Mouse (Mus musculus) MEL (cell line): Measurements from ENCODE around the gene Ciita. TPM values are rescaled to one million over a fixed set of nuclear protein-coding genes. Genes with fewer than 3 reads are reported as not detected.

ENCODE experiments used
- DNase-seq: peaks from one replicate; pipeline ENCODE4 v3.0.0; 2011; ENCODE audit warnings: low read depth, low spot score
- H3K27ac ChIP-seq: 2 replicates; pipeline ENCODE4 v1.5.1; 2012; ENCODE audit warnings: low read depth, mild to moderate bottlenecking, control low read depth, low read length, moderate library complexity; ENCODE audit not compliant: control insufficient read depth
- H3K27me3 ChIP-seq, 2 experiments: fragments of 150-350 bp in 1 of 2; sonication (generic) in 1 of 2; 2 replicates each; pipeline ENCODE4 v1.6.1; 2012; ENCODE audit warnings: low read length in 2 of 2, mild to moderate bottlenecking in 2 of 2, improper control_type of control experiment in 1 of 2, moderate library complexity in 1 of 2; ENCODE audit not compliant: insufficient read depth in 2 of 2, control insufficient read depth in 1 of 2
- H3K36me3 ChIP-seq, 2 experiments: 2 replicates each; pipeline ENCODE4 v1.6.1; 2012 to 2014; ENCODE audit warnings: low read length in 2 of 2, improper control_type of control experiment in 1 of 2, inconsistent platforms in 1 of 2, mild to moderate bottlenecking in 1 of 2; ENCODE audit not compliant: insufficient read depth in 2 of 2, control insufficient read depth in 1 of 2
- H3K4me1 ChIP-seq, 2 experiments: fragments of 150-350 bp in 1 of 2; sonication (generic) in 1 of 2; 2 replicates each; pipeline ENCODE4 v1.6.1; 2012; ENCODE audit warnings: low read length in 2 of 2, improper control_type of control experiment in 1 of 2, mild to moderate bottlenecking in 1 of 2; ENCODE audit not compliant: insufficient read depth in 2 of 2, control insufficient read depth in 1 of 2
- H3K4me3 ChIP-seq, 2 experiments: fragments of 150-350 bp in 1 of 2; sonication (generic) in 1 of 2; 2 replicates each; pipeline ENCODE4 v1.5.1; 2012; ENCODE audit warnings: low read depth in 2 of 2, low read length in 2 of 2, mild to moderate bottlenecking in 2 of 2, moderate library complexity in 2 of 2, control low read depth in 1 of 2, improper control_type of control experiment in 1 of 2; ENCODE audit not compliant: control insufficient read depth in 1 of 2, insufficient read depth in 1 of 2
- H3K79me2 ChIP-seq: 2 replicates; pipeline ENCODE4 v1.6.1; 2012; ENCODE audit warnings: mild to moderate bottlenecking, low read length, moderate library complexity; ENCODE audit not compliant: control insufficient read depth, poor library complexity, insufficient read depth
- H3K9ac ChIP-seq: 2 replicates; pipeline ENCODE4 v1.6.1; 2012; ENCODE audit warnings: low read depth, mild to moderate bottlenecking, control low read depth, low read length, moderate library complexity; ENCODE audit not compliant: control insufficient read depth, poor library complexity, severe bottlenecking
- H3K9me3 ChIP-seq: fragments of 150-350 bp; sonication (generic); replicated peaks from 2 replicates; pipeline ENCODE4 v1.6.1; 2012; ENCODE audit warnings: mild to moderate bottlenecking, low read length, improper control_type of control experiment, moderate library complexity; ENCODE audit not compliant: insufficient read depth
- CHD1 ChIP-seq: IDR thresholded peaks from 2 replicates; pipeline ENCODE4 v1.6.1; 2012; ENCODE audit warnings: low read depth, mild to moderate bottlenecking, inconsistent platforms, low read length, improper control_type of control experiment
- CHD2 ChIP-seq: IDR thresholded peaks from 2 replicates; pipeline ENCODE4 v1.6.1; 2011; ENCODE audit warnings: low read length, improper control_type of control experiment
- CTCF ChIP-seq, 3 experiments: IDR thresholded peaks in 2 of 3; conservative IDR thresholded peaks in 1 of 3; 2 replicates each; pipeline ENCODE4 v1.5.1; 2011 to 2012; ENCODE audit warnings: low read length in 3 of 3, low read depth in 2 of 3, mild to moderate bottlenecking in 2 of 3, improper control_type of control experiment in 1 of 3, inconsistent platforms in 1 of 3, mixed read lengths in 1 of 3, moderate library complexity in 1 of 3; ENCODE audit not compliant: control insufficient read depth in 1 of 3, insufficient read depth in 1 of 3, poor library complexity in 1 of 3, severe bottlenecking in 1 of 3
- E2F4 ChIP-seq: IDR thresholded peaks from 2 replicates; pipeline ENCODE4 v1.6.1; 2011; ENCODE audit warnings: low read depth, low read length, improper control_type of control experiment, borderline replicate concordance
- GABPA ChIP-seq: IDR thresholded peaks from 2 replicates; pipeline ENCODE4 v1.6.1; 2012; ENCODE audit warnings: low read depth, mild to moderate bottlenecking, inconsistent platforms, low read length, improper control_type of control experiment, moderate library complexity
- HCFC1 ChIP-seq: IDR thresholded peaks from 2 replicates; pipeline ENCODE4 v1.6.1; 2012; ENCODE audit warnings: low read depth, mild to moderate bottlenecking, inconsistent platforms, low read length, improper control_type of control experiment, moderate library complexity
- JUND ChIP-seq: IDR thresholded peaks from 2 replicates; pipeline ENCODE4 v1.6.1; 2011; ENCODE audit warnings: low read depth, mild to moderate bottlenecking, improper control_type of control experiment, low read length
- MEF2A ChIP-seq: IDR thresholded peaks from 2 replicates; pipeline ENCODE4 v1.6.1; 2014; ENCODE audit warnings: low read depth, mild to moderate bottlenecking, inconsistent platforms, low read length, improper control_type of control experiment; ENCODE audit not compliant: poor library complexity, insufficient replicate concordance, severe bottlenecking; ENCODE audit errors: extremely low read depth
- MXI1 ChIP-seq: IDR thresholded peaks from 2 replicates; pipeline ENCODE4 v1.6.1; 2011; ENCODE audit warnings: mild to moderate bottlenecking, low read depth, low read length, improper control_type of control experiment
- MYB ChIP-seq: IDR thresholded peaks from 2 replicates; pipeline ENCODE4 v1.6.1; 2011; ENCODE audit warnings: mild to moderate bottlenecking, low read depth, low read length, improper control_type of control experiment
- MYC ChIP-seq: IDR thresholded peaks from 2 replicates; pipeline ENCODE4 v1.6.1; 2011; ENCODE audit warnings: low read depth, mild to moderate bottlenecking, low read length, improper control_type of control experiment, moderate library complexity
- NELFE ChIP-seq: IDR thresholded peaks from 2 replicates; pipeline ENCODE4 v1.6.1; 2011; ENCODE audit warnings: low read depth, low read length, improper control_type of control experiment
- NRF1 ChIP-seq: IDR thresholded peaks from 2 replicates; pipeline ENCODE4 v1.6.1; 2014; ENCODE audit warnings: low read depth, mild to moderate bottlenecking, inconsistent platforms, low read length, improper control_type of control experiment, moderate library complexity; ENCODE audit not compliant: poor library complexity, insufficient read depth, severe bottlenecking
- POLR2A ChIP-seq, 2 experiments: IDR thresholded peaks; 2 replicates each; pipeline ENCODE4 v1.6.1; 2011 to 2012; ENCODE audit warnings: low read length in 2 of 2, mild to moderate bottlenecking in 2 of 2, control low read depth in 1 of 2, improper control_type of control experiment in 1 of 2, low read depth in 1 of 2, moderate library complexity in 1 of 2; ENCODE audit not compliant: control insufficient read depth in 1 of 2, insufficient read depth in 1 of 2, poor library complexity in 1 of 2
- POLR2AphosphoS2 ChIP-seq: IDR thresholded peaks from 2 replicates; pipeline ENCODE4 v1.6.1; 2011; ENCODE audit warnings: low read length, improper control_type of control experiment
- POLR2AphosphoS5 ChIP-seq: IDR thresholded peaks from 2 replicates; pipeline ENCODE4 v1.6.1; 2012; ENCODE audit warnings: low read depth, borderline replicate concordance, mild to moderate bottlenecking, inconsistent platforms, low read length, moderate library complexity, mixed read lengths
- RCOR1 ChIP-seq: IDR thresholded peaks from 2 replicates; pipeline ENCODE4 v1.6.1; 2012; ENCODE audit warnings: low read depth, mild to moderate bottlenecking, inconsistent platforms, low read length, improper control_type of control experiment
- TBP ChIP-seq: IDR thresholded peaks from 2 replicates; pipeline ENCODE4 v1.8.0; 2011; ENCODE audit warnings: low read depth, low read length, improper control_type of control experiment
- TCF12 ChIP-seq: IDR thresholded peaks from 2 replicates; pipeline ENCODE4 v1.6.1; 2014; ENCODE audit warnings: low read depth, mild to moderate bottlenecking, inconsistent platforms, low read length, improper control_type of control experiment, moderate library complexity
- ZC3H11A ChIP-seq: IDR thresholded peaks from 2 replicates; pipeline ENCODE4 v1.6.1; 2012; ENCODE audit warnings: low read depth, mild to moderate bottlenecking, inconsistent platforms, low read length, improper control_type of control experiment
- ZNF384 ChIP-seq: IDR thresholded peaks from 2 replicates; pipeline ENCODE4 v1.6.1; 2012; ENCODE audit warnings: low read depth, mild to moderate bottlenecking, inconsistent platforms, low read length, improper control_type of control experiment
- polyA plus RNA-seq, 2 experiments: library from polyadenylated mRNA; stranded (reverse) in 1 of 2; unstranded in 1 of 2; fragments of >175 nt in 1 of 2; fragments of >200 nt in 1 of 2; gene quantifications; 2 replicates each; pipeline versions ENCODE4 v1.2.1 to v1.2.4; 2012; ENCODE audit warnings: low replicate concordance in 2 of 2, low read depth in 1 of 2; ENCODE audit not compliant: insufficient read length in 2 of 2, insufficient read depth in 1 of 2, missing spikeins in 1 of 2
- total RNA-seq: library from RNA; depleted of rRNA; stranded (reverse); fragments of 300-350 nt; gene quantifications from 2 replicates; pipeline ENCODE4 v1.2.3, GENCODE M21; 2012

The Ciita gene
- total and polyA plus RNA-seq, 3 experiments = 0.04 TPM; not detected in 2

DNA sequence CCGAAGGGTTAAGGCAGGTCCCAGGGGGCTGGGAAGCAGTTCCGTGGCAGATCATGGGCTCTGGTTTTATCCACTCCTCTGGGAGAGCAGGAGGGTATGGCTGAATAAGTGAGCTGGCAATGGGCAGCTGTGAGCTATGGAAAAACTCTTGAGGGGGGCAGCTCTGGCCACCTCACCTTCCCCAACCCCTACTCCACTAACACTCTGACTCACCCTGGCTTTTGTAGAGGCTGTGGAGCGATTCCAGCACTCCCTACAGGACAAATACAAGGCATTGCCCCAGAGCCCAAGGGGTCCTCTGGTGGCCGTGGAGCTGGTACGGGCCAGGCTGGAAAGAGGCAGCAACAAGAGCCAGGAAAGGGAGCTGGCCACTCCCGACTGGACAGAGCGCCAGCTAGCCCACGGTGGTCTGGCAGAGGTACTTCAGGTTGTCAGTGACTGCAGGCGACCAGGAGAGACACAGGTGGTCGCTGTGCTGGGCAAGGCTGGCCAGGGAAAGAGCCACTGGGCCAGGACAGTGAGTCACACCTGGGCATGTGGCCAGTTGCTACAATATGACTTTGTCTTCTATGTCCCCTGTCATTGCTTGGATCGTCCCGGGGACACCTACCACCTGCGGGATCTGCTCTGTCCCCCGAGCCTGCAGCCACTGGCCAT, 30.7 kb downstream of the Ciita start:
- TF ChIP-seq MEF2A (no peak), NRF1 (no peak), GABPA (no peak), JUND (no peak), POLR2AphosphoS5 (no peak), MXI1 (no peak), HCFC1 (no peak), TCF12 (no peak), CHD2 (no peak)
- DNase-seq = no peak
- Histone ChIP-seq H3K9me3 (no peaks in the 10 kb centered on the region), H3K36me3 (no peaks in the 10 kb centered on the region), H3K4me3 (no peak overlapping the region), H3K9ac (no peak overlapping the region), H3K27ac (no peak overlapping the region), H3K79me2 (no peaks in the 10 kb centered on the region), H3K27me3 (peaks cover 1 to 3% of the 10 kb centered on the region in 2 experiments; a peak in 1 of 4 replicates), H3K4me1 (no peaks in the 10 kb centered on the region)

DNA sequence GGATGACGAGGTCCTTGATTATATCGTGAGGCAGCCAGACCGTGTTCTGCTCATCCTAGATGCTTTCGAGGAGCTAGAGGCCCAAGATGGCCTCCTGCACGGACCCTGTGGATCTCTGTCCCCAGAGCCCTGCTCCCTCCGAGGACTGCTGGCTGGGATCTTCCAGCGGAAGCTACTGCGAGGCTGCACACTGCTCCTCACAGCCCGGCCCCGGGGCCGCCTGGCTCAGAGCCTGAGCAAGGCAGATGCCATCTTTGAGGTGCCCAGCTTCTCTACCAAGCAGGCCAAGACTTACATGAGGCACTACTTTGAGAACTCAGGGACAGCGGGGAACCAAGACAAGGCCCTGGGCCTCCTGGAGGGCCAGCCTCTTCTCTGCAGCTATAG, 31.3 kb downstream of the Ciita start:
- no peaks in the 10 kb centered on the region for H3K79me2 ChIP-seq
- no peak overlapping the region for H3K27ac ChIP-seq
- DNase-seq = no peak
- H3K4me3 ChIP-seq = no peak overlapping the region
- no peaks in the 10 kb centered on the region for H3K4me1 ChIP-seq
- H3K36me3 ChIP-seq = no peaks in the 10 kb centered on the region
- no peak for TF ChIP-seq E2F4
- TF ChIP-seq MYB = no peak
- no peak for TF ChIP-seq ZC3H11A
- TF ChIP-seq CTCF (IDR thresholded peaks at IDR 0.05 in 2 of 3, conservative IDR thresholded peaks at IDR 0.05 in 1 of 3; ENCODE audit: control insufficient read depth in 1 of 3, insufficient read depth in 1 of 3, low read depth in 2 of 3, low read length in 3 of 3, poor library complexity in 1 of 3, severe bottlenecking in 1 of 3) = no peak
- TF ChIP-seq POLR2AphosphoS2 = no peak
- no peak for TF ChIP-seq RCOR1
- no peak for TF ChIP-seq POLR2AphosphoS5
- TF ChIP-seq TBP = no peak
- no peak for TF ChIP-seq MYC
- TF ChIP-seq CHD1 = no peak
- no peak for TF ChIP-seq POLR2A (IDR thresholded peaks at IDR 0.05; ENCODE audit: control insufficient read depth in 1 of 2, insufficient read depth in 1 of 2, low read depth in 1 of 2, low read length in 2 of 2, poor library complexity in 1 of 2)
- TF ChIP-seq ZNF384 = no peak
- TF ChIP-seq NELFE = no peak
- TF ChIP-seq, all 39 proteins: peak for 0
- peaks cover 1 to 3% of the 10 kb centered on the region in 2 experiments; a peak in 1 of 4 replicates for H3K27me3 ChIP-seq
- H3K9ac ChIP-seq = no peak overlapping the region
- no peaks in the 10 kb centered on the region for H3K9me3 ChIP-seq
